In the genomic region with DNA sequence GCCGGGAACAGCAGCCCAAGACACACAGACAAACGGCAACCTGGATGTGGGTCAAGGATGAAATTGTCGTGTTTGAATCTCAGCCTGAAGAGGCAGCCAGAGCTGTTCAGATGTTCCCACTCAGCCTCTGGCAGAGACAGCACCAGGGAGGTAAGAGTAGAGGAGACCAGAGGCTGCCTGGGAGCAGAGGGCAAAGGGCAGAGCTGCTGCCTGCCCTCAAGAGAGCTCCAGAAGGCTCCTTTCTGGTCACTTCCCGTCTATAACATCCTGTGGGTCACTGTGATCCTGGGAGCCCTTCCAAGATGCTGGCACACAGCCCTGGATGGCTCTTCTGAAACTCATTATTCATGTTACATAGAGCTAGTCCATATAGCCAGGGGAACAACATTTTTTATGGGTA, we compare ENCODE assay signal across 8 mouse cellular contexts.
DNase-seq lines count a peak whose midpoint lies in the region; ATAC-seq and TF ChIP-seq lines count a peak whose summit lies in the region.

No protein-coding gene starts in this region.

- ATAC-seq in intestine, embryonic 14.5 days (replicated peaks; ENCODE audit: low FRiP score, low TSS enrichment, low read depth), result no peak
- ATAC-seq in intestine, postnatal 0 days, result no peak
- peak; percentile 60; the same call in 1 of the 2 replicates for ATAC-seq in hindbrain, embryonic 16.5 days
- no peak for ATAC-seq in liver, embryonic 12.5 days
- no peak for ATAC-seq in neural tube, embryonic 15.5 days (ENCODE audit: low FRiP score)

- WGBS in intestine, embryonic 14.5 days, result 38% methylated on average over 4 of the region's 4 CpGs
- WGBS in intestine, postnatal 0 days, result 43% methylated on average over 4 of the region's 4 CpGs
- WGBS in hindbrain, embryonic 16.5 days, result 40% methylated on average over 4 of the region's 4 CpGs
- WGBS in liver, embryonic 12.5 days (ENCODE audit: insufficient replicate concordance), result 50% methylated on average over 4 of the region's 4 CpGs
- WGBS in neural tube, embryonic 15.5 days, result 65% methylated on average over 4 of the region's 4 CpGs

- no peak for DNase-seq in intestine, embryonic 14.5 days (ENCODE audit: low spot score)
- peak; percentile 65 to 68 for DNase-seq in cerebellum, postnatal 10 days
- DNase-seq in lung, postnatal 36 days, result peak; percentile 15
- no peak for DNase-seq in layer of hippocampus, adult 18-20 months (ENCODE audit: low spot score in 2 of 2)

- peaks cover 13% of the 10 kb centered on the region for H3K4me1 ChIP-seq in intestine, embryonic 14.5 days (replicated peaks; ENCODE audit: control insufficient read depth, insufficient read depth, low read length)
- 0 out of 2 replicates have a peak, but pooled peaks cover 2% of the 10 kb centered on the region for H3K4me1 ChIP-seq in intestine, postnatal 0 days (replicated peaks; ENCODE audit: control insufficient read depth, insufficient read depth, low read length)
- H3K4me1 ChIP-seq in hindbrain, embryonic 16.5 days (ENCODE audit: control insufficient read depth, insufficient read depth, low read depth, low read length), result peaks cover 9% of the 10 kb centered on the region; the same call in 1 of the 2 replicates
- no peaks in the 10 kb centered on the region for H3K4me1 ChIP-seq in liver, embryonic 12.5 days
- H3K4me1 ChIP-seq in neural tube, embryonic 15.5 days, result peaks cover 14% of the 10 kb centered on the region

- no peaks in the 10 kb centered on the region for H3K9me3 ChIP-seq in intestine, embryonic 14.5 days (ENCODE audit: control insufficient read depth, low read length)
- no peaks in the 10 kb centered on the region for H3K9me3 ChIP-seq in intestine, postnatal 0 days (ENCODE audit: control insufficient read depth)
- no peaks in the 10 kb centered on the region for H3K9me3 ChIP-seq in hindbrain, embryonic 16.5 days (ENCODE audit: control insufficient read depth, low read length)
- no peaks in the 10 kb centered on the region for H3K9me3 ChIP-seq in liver, embryonic 12.5 days (replicated peaks)
- no peaks in the 10 kb centered on the region for H3K9me3 ChIP-seq in neural tube, embryonic 15.5 days (replicated peaks)

- H3K36me3 ChIP-seq in intestine, embryonic 14.5 days (ENCODE audit: control insufficient read depth, insufficient read depth, low read length), result no peaks in the 10 kb centered on the region
- no peaks in the 10 kb centered on the region for H3K36me3 ChIP-seq in intestine, postnatal 0 days (ENCODE audit: control insufficient read depth, insufficient read depth)
- H3K36me3 ChIP-seq in hindbrain, embryonic 16.5 days (ENCODE audit: control insufficient read depth, insufficient read depth, low read length), result no peaks in the 10 kb centered on the region
- no peaks in the 10 kb centered on the region for H3K36me3 ChIP-seq in liver, embryonic 12.5 days
- no peaks in the 10 kb centered on the region for H3K36me3 ChIP-seq in neural tube, embryonic 15.5 days

- H3K27me3 ChIP-seq in intestine, embryonic 14.5 days (replicated peaks; ENCODE audit: control insufficient read depth, insufficient read depth, low read length), result no peaks in the 10 kb centered on the region
- H3K27me3 ChIP-seq in intestine, postnatal 0 days (replicated peaks; ENCODE audit: control insufficient read depth, insufficient read depth, low read length), result no peaks in the 10 kb centered on the region
- H3K27me3 ChIP-seq in hindbrain, embryonic 16.5 days (replicated peaks; ENCODE audit: control insufficient read depth, insufficient read depth, low read length), result no peaks in the 10 kb centered on the region
- no peaks in the 10 kb centered on the region for H3K27me3 ChIP-seq in liver, embryonic 12.5 days (replicated peaks)
- H3K27me3 ChIP-seq in neural tube, embryonic 15.5 days (replicated peaks), result no peaks in the 10 kb centered on the region

- TF ChIP-seq CTCF in intestine, postnatal 0 days (IDR thresholded peaks at IDR 0.05; ENCODE audit: low read depth), result no peak

- H3K4me2 ChIP-seq in intestine, embryonic 14.5 days (ENCODE audit: low read length), result no peak overlapping the region
- H3K4me2 ChIP-seq in intestine, postnatal 0 days (replicated peaks; ENCODE audit: low read depth), result no peak overlapping the region
- H3K4me2 ChIP-seq in hindbrain, embryonic 16.5 days (ENCODE audit: low read length), result no peak overlapping the region
- H3K4me2 ChIP-seq in liver, embryonic 12.5 days, result no peak overlapping the region
- no peak overlapping the region for H3K4me2 ChIP-seq in neural tube, embryonic 15.5 days

- H3K9ac ChIP-seq in intestine, embryonic 14.5 days (ENCODE audit: low read length), result no peak overlapping the region
- no peak overlapping the region for H3K9ac ChIP-seq in intestine, postnatal 0 days (ENCODE audit: low read depth, low read length)
- H3K9ac ChIP-seq in hindbrain, embryonic 16.5 days (ENCODE audit: low read depth, low read length), result no peak overlapping the region
- no peak overlapping the region for H3K9ac ChIP-seq in liver, embryonic 12.5 days
- H3K9ac ChIP-seq in neural tube, embryonic 15.5 days (replicated peaks), result no peak overlapping the region

- no peak overlapping the region for H3K4me3 ChIP-seq in intestine, embryonic 14.5 days (ENCODE audit: low read depth, low read length)
- no peak overlapping the region for H3K4me3 ChIP-seq in intestine, postnatal 0 days (ENCODE audit: low read depth, low read length)
- no peak overlapping the region for H3K4me3 ChIP-seq in hindbrain, embryonic 16.5 days (ENCODE audit: low read length)
- no peak overlapping the region for H3K4me3 ChIP-seq in liver, embryonic 12.5 days
- no peak overlapping the region for H3K4me3 ChIP-seq in neural tube, embryonic 15.5 days (replicated peaks)

- H3K27ac ChIP-seq in intestine, embryonic 14.5 days (ENCODE audit: low read depth), result peak overlapping the region; percentile 60; the same call in 1 of the 2 replicates
- H3K27ac ChIP-seq in intestine, postnatal 0 days (ENCODE audit: low read depth, low read length), result no peak overlapping the region
- 0 out of 2 replicates have a peak overlapping the region, but pooled peaks have one; percentile 31 for H3K27ac ChIP-seq in hindbrain, embryonic 16.5 days (ENCODE audit: low read depth, low read length)
- H3K27ac ChIP-seq in liver, embryonic 12.5 days, result no peak overlapping the region
- H3K27ac ChIP-seq in neural tube, embryonic 15.5 days (replicated peaks), result no peak overlapping the region; the same call in 1 of the 2 replicates

Comparison
In these comparisons a context has a peak if more than half of its experiments do, and no peak if none do; other contexts are left out.
1. H3K27ac ChIP-seq: peak in intestine, embryonic 14.5 days (single experiment) and hindbrain, embryonic 16.5 days (single experiment); none in intestine, postnatal 0 days (single experiment), liver, embryonic 12.5 days (single experiment) and neural tube, embryonic 15.5 days (single experiment).
2. DNase-seq: peak in cerebellum, postnatal 10 days (2 of 2) and lung, postnatal 36 days (single experiment); none in intestine, embryonic 14.5 days (single experiment) and layer of hippocampus, adult 18-20 months (0 of 2).